Mouse (Mus musculus): ENCODE results near the gene Gm17604. TPM values are rescaled to one million over a fixed set of nuclear protein-coding genes. Genes with fewer than 3 reads are reported as not detected.
A peak's percentile ranks its signal among the peaks of the same experiment; 100 is the strongest.

Gene Gm17604
- not detected for total RNA-seq (2021)
- long read RNA-seq, experiment 1 = 0 reads
- long read RNA-seq, experiment 2 = 0 reads

DNA sequence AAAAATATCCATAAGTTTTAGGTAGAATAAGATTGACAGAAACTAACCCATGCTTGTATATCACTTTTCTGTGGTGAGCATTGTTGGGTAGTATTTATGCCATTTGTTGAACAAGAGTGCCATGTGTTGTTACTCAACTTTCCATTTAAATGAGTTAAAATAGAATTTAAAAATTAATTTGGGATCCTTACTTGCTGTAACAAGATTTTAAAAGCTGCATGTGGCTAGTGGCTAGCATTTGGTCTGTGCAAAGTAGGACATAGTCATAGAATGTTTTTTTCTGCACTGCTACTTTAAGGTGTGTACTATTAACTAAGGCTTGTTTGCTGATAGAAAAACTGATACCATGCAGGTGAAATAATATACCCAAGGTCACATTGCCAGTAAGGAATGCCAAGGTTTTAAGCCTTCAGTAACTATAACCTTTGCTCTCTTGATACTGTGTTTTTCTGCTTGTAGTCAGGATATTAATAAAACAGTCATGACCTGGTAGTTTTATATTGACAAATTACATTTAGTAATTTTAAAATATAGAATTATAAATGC is at the start of gene Gm17604:
TSS of gene Gm17604 (minus strand) at position 51 of the 546 bp plus-strand sequence.
- no peak for DNase-seq (ENCODE audit: low spot score in 2 of 2)

DNA sequence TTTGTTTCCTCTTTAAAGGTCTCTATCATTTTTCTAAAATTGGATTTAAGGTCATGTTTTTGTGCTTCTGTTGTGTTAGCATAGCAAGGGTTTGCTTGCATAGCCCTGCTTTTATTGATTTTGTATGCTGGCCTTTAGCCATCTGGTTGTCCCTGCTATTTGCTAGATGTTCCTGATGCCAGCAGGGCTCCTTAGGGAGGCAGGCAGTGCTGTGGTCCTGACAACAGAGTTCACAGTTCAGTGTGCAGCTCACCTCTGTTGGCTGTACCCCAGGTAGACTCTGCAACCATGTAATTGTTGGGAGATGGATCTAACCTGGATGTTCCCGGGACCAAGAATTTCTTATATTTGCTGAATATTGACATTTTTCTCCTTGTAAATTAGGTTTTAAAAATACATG is 45.3 kb upstream of the Gm17604 start:
- DNase-seq (ENCODE audit: low spot score in 2 of 2) = no peak
- intact Hi-C loops (cut with DNase I) = no loop called here

More for the DNA sequence above, at the start of gene Gm17604:
- intact Hi-C loops (cut with DNase I) = no loop called here

DNA sequence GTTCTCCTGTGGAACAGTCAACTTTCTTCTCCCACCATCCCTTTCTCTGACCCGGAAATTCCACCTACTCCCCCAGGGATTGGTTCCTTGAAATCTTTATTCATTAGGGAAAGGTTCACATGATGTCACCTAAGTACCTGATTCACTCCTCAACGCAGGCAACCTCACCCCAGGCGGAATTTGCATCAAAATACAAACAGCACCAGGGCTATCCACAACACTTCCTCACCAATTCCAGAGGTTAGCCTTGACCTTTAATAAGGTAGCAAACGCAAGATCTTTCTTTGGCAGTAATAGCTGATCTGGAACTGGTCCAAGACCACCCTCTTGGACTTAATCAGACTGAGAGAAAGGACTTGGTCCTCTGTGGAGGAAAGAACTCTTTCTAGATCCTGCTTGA is 1.5 kb downstream of the Gm17604 start:
- intact Hi-C loops (cut with DNase I) = no loop called here
- DNase-seq (ENCODE audit: low spot score in 2 of 2) = no peak

DNA sequence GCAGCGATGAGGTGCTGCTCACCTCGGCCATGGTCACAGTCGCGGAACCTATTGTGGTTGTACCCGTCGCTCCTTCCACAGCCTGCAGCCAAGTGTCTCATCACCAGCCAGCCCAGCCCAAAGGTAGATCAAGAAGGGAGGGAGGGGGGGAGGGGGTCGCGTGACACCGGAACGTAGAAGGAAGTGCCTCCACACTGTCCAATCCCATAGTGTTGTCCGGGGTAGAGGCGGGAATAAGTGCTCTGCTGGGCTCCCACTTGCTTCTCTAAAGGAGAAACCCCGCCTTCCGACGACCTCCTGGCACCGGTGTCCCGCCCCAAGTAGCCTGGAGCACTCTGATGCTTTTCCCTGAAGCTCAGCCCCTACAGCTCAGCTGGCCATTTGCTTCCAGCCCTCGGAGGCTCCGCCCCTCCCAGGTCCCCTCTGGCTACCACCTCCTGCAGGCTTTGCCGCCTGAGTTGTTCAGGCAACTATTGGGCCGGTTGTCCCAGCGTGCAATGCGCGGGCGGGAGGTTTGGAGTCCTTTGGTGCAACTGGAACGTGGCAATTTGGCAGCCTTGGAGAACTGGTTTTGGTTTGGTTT is 24.3 kb downstream of the Gm17604 start, which contains the start of the genes Mospd2 and Fancb:
TSS of gene Mospd2 (minus strand) at position 183 of the 583 bp plus-strand sequence.
TSS of gene Fancb (plus strand) at position 400 of the 583 bp plus-strand sequence.
- DNase-seq (ENCODE audit: low spot score in 2 of 2) = peak; percentile 82
- intact Hi-C loops (cut with DNase I) = no loop called here

DNA sequence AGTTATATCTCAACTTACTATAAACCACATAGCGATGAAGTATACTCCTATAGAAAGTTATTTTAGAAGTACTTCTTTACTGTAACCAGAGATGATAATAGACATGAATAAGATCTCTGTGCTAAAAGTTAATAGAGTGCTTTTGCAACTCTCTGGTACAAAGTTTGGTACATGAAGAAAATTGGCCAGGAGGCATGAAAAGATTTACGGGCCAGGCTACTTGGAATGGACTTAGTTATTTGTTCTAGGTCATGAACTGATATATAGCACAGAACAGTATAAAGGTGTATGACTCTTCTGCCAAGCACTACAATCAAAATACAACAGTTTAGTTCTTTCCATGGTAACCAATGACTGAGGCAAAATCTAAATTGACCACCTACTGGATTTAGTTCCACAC is 25.8 kb downstream of the Gm17604 start:
- intact Hi-C loops (cut with DNase I) = no loop called here
- no peak for DNase-seq (ENCODE audit: low spot score in 2 of 2)

DNA sequence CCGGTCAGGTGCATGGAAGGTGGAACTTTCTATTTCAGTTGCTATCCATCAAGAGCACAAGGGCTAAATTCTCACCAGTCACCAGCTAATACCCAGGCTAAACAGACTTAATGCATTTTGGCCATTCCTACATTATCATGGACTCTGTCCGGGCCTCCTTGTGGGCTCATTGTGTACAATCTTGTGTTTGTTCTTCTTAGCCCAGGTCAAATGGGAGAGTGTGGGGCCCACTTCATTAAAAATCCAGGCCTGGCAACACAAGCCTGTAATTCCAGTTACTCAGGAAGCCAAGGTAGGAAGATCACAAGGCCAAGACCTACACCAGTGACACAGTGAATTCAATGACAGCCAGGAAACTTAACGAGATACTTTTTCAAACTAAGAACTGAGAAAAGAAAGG is 33.4 kb downstream of the Gm17604 start:
- no peak for DNase-seq (ENCODE audit: low spot score in 2 of 2)
- intact Hi-C loops (cut with DNase I) = no loop called here

DNA sequence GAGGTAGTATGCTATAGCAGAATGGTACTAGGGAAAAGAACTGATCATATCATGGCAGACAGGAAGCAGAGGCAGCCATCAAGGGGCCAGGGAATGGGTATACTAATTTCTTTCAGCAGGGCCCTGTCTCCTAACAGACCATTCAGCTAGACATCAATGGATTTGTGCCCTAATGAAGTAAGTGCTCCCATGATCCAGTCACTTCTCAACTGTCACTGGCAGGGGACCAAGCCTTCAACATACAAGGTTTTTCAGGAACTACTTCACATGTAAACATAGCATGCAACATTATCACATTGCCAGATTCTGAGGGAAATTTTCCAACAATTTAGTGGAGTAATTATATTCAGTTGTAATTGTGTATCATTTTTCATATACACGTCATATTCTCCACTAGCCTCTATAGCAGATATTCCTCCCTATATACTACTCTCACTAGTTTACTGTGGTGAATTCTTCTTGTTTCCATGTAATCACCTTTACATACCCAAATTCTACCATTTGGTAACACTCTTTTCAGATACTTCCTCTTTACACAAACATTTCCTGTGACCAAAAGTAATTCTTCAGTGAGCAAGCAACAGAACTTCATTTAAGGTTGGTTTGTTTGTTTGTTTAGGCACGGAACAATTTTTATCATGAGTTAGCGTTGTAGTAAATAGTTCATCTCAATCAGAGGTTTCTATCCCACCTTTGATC is 38.7 kb downstream of the Gm17604 start:
- DNase-seq (ENCODE audit: low spot score in 2 of 2) = no peak
- intact Hi-C loops (cut with DNase I) = no loop called here

Other genes with a start within 250 kb of the Gm17604 start
- gene Mospd2, start 24.5 kb downstream of the Gm17604 start, total RNA-seq (2021) = 10 to 100 TPM; 17.1 to 21.1 TPM
- gene Fancb, start 24.2 kb downstream of the Gm17604 start, total RNA-seq (2021) = 1 to 10 TPM; 1.1 to 1.7 TPM

Data from left cerebral cortex, postnatal 14 days (tissue).